Mouse (Mus musculus): Measurements from ENCODE around the gene Adamts17.

The Adamts17 gene

DNA sequence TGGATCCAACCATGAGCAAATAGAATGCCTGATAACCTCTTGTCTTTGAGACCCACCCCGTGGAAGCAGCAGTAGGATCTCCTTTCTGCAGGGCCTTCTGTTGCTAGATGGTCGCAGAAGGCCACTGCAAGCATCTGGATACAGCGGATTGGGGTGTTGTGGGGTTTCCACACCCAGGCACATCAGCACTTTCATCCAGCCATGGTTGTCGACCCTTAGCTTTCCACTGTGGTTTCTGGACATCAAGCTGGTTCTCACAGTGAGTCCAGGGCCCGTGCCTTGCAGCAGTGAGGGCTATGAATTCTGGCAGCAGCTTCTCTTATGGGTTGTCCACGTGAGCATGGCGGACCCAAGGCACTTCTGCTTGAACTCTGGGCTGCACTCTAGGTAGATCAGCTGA lies 118.2 kb downstream of the Adamts17 start:
- no peaks in the 10 kb centered on the region for H3K9me3 ChIP-seq (ENCODE audit: low read length)

DNA sequence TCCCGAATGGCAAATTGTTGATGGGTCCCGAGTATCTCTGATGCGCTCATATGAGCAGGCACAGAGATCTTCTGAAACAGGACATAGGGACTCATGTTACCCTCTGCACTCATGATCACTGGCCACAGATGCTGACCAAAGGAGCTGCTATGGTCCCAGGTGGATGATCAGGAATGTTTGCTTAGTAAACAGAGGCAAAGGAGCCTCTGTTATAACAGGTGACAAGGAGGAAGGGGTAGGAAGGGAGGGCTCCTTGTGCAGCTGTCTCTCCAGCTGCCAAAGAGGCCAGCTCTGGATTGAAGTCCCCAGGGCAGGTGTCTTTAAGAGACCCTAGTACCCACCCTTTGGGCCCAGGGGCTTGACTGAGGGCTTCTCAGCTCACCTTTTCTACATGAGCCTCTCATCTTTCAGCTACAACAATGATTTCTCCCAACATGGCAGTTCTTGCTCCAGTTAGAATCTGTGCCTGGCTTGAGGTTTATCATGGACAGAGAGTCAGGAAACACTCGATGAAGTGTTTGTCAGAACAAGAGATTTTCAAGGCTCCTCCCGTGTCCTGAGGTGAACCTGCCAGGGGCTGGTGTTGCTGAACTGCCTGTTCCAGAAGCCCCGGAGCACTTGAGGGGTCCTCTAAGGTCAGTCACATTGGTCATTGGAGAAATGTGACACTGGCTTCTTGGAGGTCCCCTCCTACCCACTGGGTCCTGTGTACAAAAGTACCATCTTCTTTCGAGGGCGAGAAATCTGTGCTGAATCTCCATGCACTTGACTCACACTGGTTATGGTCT lies 120.9 kb downstream of the Adamts17 start:
- TF ChIP-seq NANOG (IDR thresholded peaks at IDR 0.05; ENCODE audit: borderline replicate concordance, low read length) (no peak), POU5F1 (IDR thresholded peaks at IDR 0.05; ENCODE audit: borderline replicate concordance, low read length) (no peak), CTCF (conservative IDR thresholded peaks at IDR 0.05; ENCODE audit: low read length) (no peak)
- no peaks in the 10 kb centered on the region for H3K4me1 ChIP-seq (replicated peaks; ENCODE audit: low read depth, low read length)
- no peaks in the 10 kb centered on the region for H3K27me3 ChIP-seq (ENCODE audit: insufficient read depth, low read length)
- no peaks in the 10 kb centered on the region for H3K9me3 ChIP-seq (ENCODE audit: low read length)
- no peak overlapping the region for H3K4me3 ChIP-seq (replicated peaks; ENCODE audit: low read length)
- H3K36me3 ChIP-seq (ENCODE audit: insufficient read depth, low read length) = no peaks in the 10 kb centered on the region

More for the DNA sequence above, 118.2 kb downstream of the Adamts17 start:
- Histone ChIP-seq H3K4me3 (replicated peaks; ENCODE audit: low read length) (no peak overlapping the region), H3K27me3 (ENCODE audit: insufficient read depth, low read length) (no peaks in the 10 kb centered on the region), H3K36me3 (ENCODE audit: insufficient read depth, low read length) (no peaks in the 10 kb centered on the region), H3K4me1 (replicated peaks; ENCODE audit: low read depth, low read length) (no peaks in the 10 kb centered on the region)
- TF ChIP-seq NANOG (IDR thresholded peaks at IDR 0.05; ENCODE audit: borderline replicate concordance, low read length) (no peak), POU5F1 (IDR thresholded peaks at IDR 0.05; ENCODE audit: borderline replicate concordance, low read length) (no peak), CTCF (conservative IDR thresholded peaks at IDR 0.05; ENCODE audit: low read length) (no peak)

DNA sequence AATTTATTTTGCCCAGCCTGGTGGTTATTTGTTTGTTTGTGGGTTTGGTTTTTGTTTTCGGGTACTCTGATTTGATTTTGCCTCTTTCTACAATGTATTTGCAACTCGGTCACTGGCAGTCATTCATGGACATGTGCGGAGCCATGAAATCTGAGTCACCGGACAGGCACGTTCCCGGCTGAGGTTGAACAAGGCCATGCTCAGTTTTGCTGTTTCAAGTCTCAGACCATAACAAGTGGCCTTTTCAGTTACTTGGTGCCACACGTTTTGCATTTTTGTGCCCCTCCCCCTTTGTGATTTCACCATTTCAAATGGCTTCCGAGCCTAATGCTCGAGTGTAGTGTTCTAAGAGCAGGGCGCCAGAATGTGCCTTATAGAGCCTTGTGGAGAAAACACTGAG lies 123.2 kb downstream of the Adamts17 start:
- no peak for TF ChIP-seq NANOG (IDR thresholded peaks at IDR 0.05; ENCODE audit: borderline replicate concordance, low read length)
- no peak for TF ChIP-seq CTCF (conservative IDR thresholded peaks at IDR 0.05; ENCODE audit: low read length)
- TF ChIP-seq POU5F1 (IDR thresholded peaks at IDR 0.05; ENCODE audit: borderline replicate concordance, low read length) = no peak
- H3K4me3 ChIP-seq (replicated peaks; ENCODE audit: low read length) = no peak overlapping the region
- no peaks in the 10 kb centered on the region for H3K36me3 ChIP-seq (ENCODE audit: insufficient read depth, low read length)
- H3K4me1 ChIP-seq (replicated peaks; ENCODE audit: low read depth, low read length) = no peaks in the 10 kb centered on the region
- no peaks in the 10 kb centered on the region for H3K9me3 ChIP-seq (ENCODE audit: low read length)
- no peaks in the 10 kb centered on the region for H3K27me3 ChIP-seq (ENCODE audit: insufficient read depth, low read length)

DNA sequence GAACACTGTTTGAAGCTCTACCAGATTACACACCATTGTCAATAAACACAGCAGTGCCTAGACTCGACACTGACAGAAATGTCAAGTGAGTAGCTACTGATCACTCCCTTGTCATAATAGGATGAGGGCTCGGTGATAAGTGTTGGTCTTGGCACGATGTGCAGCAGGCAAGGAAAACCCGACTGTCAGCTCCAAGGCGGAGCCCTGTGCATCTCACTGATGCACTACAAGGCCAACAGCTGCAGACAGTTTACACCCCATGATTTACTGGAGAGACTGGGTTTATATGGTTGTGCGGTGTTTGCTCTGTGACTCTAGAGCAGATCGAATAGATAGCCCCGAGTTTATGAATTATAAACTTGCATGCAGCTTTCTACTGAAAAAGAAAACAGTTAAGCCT lies 124.0 kb downstream of the Adamts17 start:
- Histone ChIP-seq H3K36me3 (ENCODE audit: insufficient read depth, low read length) (no peaks in the 10 kb centered on the region), H3K4me3 (replicated peaks; ENCODE audit: low read length) (no peak overlapping the region), H3K9me3 (ENCODE audit: low read length) (no peaks in the 10 kb centered on the region), H3K4me1 (replicated peaks; ENCODE audit: low read depth, low read length) (no peaks in the 10 kb centered on the region), H3K27me3 (ENCODE audit: insufficient read depth, low read length) (no peaks in the 10 kb centered on the region)
- no peak for TF ChIP-seq POU5F1 (IDR thresholded peaks at IDR 0.05; ENCODE audit: borderline replicate concordance, low read length)
- no peak for TF ChIP-seq CTCF (conservative IDR thresholded peaks at IDR 0.05; ENCODE audit: low read length)
- TF ChIP-seq NANOG (IDR thresholded peaks at IDR 0.05; ENCODE audit: borderline replicate concordance, low read length) = no peak

DNA sequence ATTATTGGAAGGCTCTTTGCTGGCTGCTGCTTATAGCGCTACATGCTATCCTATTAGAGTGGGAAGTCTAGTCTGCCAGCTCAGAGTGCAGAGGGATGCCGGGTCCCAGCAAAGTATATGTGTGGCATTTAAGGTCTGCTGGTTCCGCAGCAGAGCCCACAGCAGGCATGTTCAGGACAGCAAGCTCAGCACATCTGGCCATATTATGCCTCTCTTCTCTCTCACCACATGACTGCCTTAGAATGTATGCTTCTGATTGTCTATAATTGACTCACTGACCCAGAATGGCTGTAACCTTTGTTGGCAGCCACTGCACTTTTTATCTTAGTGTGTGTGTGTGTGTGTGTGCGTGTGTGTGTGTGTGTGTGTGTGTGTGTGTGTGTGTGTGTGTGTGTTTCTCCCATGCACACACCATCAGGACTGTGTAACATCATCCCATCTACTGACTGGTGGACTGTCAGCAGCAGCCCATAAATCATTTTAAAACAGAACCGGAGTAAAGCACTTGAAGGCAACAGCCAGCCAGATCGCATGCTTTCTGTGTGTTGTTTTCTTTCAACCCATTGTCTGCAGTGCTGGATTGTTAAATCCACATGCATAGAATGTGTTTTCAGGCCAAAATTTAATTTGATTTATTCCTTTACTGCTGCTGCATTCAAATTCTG lies 127.1 kb downstream of the Adamts17 start:
- Histone ChIP-seq H3K27me3 (ENCODE audit: insufficient read depth, low read length) (no peaks in the 10 kb centered on the region), H3K4me3 (replicated peaks; ENCODE audit: low read length) (no peak overlapping the region), H3K4me1 (replicated peaks; ENCODE audit: low read depth, low read length) (no peaks in the 10 kb centered on the region), H3K9me3 (ENCODE audit: low read length) (no peaks in the 10 kb centered on the region), H3K36me3 (ENCODE audit: insufficient read depth, low read length) (no peaks in the 10 kb centered on the region)
- TF ChIP-seq NANOG (IDR thresholded peaks at IDR 0.05; ENCODE audit: borderline replicate concordance, low read length) (no peak), POU5F1 (IDR thresholded peaks at IDR 0.05; ENCODE audit: borderline replicate concordance, low read length) (no peak)

DNA sequence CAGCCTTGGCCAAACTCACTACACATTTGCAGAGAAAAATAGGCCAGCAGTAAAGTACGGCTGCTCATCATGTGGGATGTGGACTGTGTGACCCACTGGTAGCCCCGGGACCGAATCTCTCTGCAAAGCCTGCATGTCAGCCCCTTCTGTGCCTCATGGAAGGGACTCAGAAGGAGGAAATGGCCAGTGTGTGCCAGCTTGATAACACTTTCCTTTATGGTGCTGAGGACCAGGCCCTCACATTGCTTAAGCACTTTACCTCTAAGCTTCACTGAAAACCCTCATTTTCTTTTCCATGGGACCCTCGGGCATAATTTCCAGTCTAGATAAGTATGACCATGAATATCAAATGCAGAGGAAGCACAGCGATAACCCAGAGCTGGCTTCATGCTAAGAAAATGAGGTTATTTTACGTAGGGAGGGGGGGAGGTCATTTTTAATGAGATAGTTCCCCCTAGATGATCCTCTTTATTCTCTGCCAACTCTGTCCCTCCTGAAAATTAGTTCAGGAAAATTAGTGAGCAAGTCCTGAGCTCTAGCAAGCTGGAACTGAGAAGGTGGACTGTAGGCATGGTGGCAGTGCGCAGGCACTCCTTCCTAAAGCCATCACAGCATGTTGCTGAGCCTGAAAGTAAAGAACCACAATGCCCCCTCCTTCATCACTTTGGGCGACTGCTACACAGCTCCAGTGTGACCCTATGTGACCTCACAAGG lies 127.8 kb downstream of the Adamts17 start:
- no peaks in the 10 kb centered on the region for H3K36me3 ChIP-seq (ENCODE audit: insufficient read depth, low read length)
- no peaks in the 10 kb centered on the region for H3K4me1 ChIP-seq (replicated peaks; ENCODE audit: low read depth, low read length)
- TF ChIP-seq CTCF (conservative IDR thresholded peaks at IDR 0.05; ENCODE audit: low read length) (no peak), NANOG (IDR thresholded peaks at IDR 0.05; ENCODE audit: borderline replicate concordance, low read length) (no peak), POU5F1 (IDR thresholded peaks at IDR 0.05; ENCODE audit: borderline replicate concordance, low read length) (no peak)
- H3K4me3 ChIP-seq (replicated peaks; ENCODE audit: low read length) = no peak overlapping the region
- H3K9me3 ChIP-seq (ENCODE audit: low read length) = no peaks in the 10 kb centered on the region
- no peaks in the 10 kb centered on the region for H3K27me3 ChIP-seq (ENCODE audit: insufficient read depth, low read length)

DNA sequence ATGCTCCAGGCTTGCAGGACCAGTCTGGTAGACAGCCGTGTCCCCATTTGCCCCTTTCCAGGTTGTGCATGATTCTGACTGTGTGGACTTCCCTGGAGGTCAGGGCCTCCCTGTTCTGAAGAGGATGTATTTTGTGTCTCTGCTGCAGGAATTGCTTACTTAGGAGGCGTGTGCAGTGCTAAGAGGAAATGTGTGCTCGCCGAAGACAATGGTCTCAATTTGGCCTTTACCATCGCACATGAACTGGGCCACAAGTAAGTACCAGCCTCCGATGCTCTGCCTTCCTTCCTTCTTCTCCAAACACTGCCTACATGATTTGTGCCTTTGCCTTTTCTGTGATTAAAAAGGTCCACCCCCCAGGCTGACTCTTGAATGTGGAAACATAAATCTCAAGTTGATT lies 129.1 kb downstream of the Adamts17 start:
- no peak for TF ChIP-seq POU5F1 (IDR thresholded peaks at IDR 0.05; ENCODE audit: borderline replicate concordance, low read length)
- no peak for TF ChIP-seq NANOG (IDR thresholded peaks at IDR 0.05; ENCODE audit: borderline replicate concordance, low read length)
- no peak for TF ChIP-seq CTCF (conservative IDR thresholded peaks at IDR 0.05; ENCODE audit: low read length)
- H3K36me3 ChIP-seq (ENCODE audit: insufficient read depth, low read length) = no peaks in the 10 kb centered on the region
- H3K9me3 ChIP-seq (ENCODE audit: low read length) = no peaks in the 10 kb centered on the region

DNA sequence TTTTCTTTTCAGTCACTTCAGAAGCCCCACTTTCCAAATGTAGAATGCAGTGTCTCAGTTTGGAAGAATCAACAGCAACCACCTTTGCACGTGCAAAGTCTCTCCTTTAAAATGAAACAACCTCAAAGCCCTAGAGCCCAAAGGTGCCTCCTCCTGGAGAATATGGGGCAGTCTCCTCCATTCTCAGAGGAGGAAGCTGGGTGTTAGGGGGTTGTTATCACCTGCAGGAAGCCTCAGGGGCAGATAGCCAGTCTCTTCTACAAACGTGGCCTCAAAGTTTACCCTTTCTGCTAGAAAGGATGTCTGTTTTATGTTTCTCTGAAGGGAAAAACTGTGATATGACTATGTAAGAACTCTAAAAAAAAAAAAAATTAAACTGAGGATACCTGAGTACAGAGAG lies 129.7 kb downstream of the Adamts17 start:
- Histone ChIP-seq H3K27me3 (ENCODE audit: insufficient read depth, low read length) (no peaks in the 10 kb centered on the region), H3K36me3 (ENCODE audit: insufficient read depth, low read length) (no peaks in the 10 kb centered on the region), H3K4me1 (replicated peaks; ENCODE audit: low read depth, low read length) (no peaks in the 10 kb centered on the region), H3K4me3 (replicated peaks; ENCODE audit: low read length) (no peak overlapping the region), H3K9me3 (ENCODE audit: low read length) (no peaks in the 10 kb centered on the region)
- no peak for TF ChIP-seq CTCF (conservative IDR thresholded peaks at IDR 0.05; ENCODE audit: low read length)

More for the DNA sequence above, 129.1 kb downstream of the Adamts17 start:
- no peaks in the 10 kb centered on the region for H3K27me3 ChIP-seq (ENCODE audit: insufficient read depth, low read length)
- no peaks in the 10 kb centered on the region for H3K4me1 ChIP-seq (replicated peaks; ENCODE audit: low read depth, low read length)
- no peak overlapping the region for H3K4me3 ChIP-seq (replicated peaks; ENCODE audit: low read length)

All from E14TG2a.4 (cell line).